Mouse (Mus musculus): ENCODE data around the gene Lyar. TPM values are rescaled to one million over a fixed set of nuclear protein-coding genes. Genes with fewer than 3 reads are reported as not detected.

Gene Lyar
- 1.8 and 2.2 TPM in 2 replicates for polyA plus RNA-seq (2012; rRNA removed)

DNA sequence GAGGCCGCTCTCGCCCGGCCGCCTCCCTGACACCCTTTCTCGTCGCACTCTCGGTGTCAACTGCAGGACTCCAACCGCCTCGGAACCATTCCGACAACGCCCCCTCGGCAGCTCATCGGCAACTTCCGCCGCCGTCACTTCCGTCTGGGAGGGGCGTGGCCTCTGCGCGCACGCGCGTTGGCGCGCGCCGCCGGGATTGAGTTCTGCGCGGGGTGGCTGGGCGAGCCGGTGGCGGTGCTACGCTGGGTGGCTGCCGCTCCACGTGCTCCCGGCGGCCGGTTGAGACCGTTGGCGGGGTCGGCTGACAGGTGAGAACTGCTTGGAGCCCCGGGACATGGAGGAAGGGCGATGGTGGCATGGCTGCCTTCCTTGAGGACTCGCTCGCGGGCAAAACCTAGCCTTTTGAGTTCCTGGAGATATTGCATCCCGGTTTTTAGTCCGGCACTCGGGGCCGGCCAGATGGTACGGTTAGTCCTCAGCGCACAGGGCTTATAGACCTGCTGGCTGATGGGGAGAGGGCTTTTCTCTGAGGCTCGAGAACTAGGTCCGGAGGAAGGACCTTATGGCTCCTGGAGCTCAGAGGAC, at the start of gene Lyar, which contains the start of gene Zbtb49:
Gene Lyar, plus strand, starts transcription at position 143 of the 585 bp plus-strand sequence.
Gene Zbtb49, minus strand, starts transcription at position 130 of the 585 bp plus-strand sequence.

DNA sequence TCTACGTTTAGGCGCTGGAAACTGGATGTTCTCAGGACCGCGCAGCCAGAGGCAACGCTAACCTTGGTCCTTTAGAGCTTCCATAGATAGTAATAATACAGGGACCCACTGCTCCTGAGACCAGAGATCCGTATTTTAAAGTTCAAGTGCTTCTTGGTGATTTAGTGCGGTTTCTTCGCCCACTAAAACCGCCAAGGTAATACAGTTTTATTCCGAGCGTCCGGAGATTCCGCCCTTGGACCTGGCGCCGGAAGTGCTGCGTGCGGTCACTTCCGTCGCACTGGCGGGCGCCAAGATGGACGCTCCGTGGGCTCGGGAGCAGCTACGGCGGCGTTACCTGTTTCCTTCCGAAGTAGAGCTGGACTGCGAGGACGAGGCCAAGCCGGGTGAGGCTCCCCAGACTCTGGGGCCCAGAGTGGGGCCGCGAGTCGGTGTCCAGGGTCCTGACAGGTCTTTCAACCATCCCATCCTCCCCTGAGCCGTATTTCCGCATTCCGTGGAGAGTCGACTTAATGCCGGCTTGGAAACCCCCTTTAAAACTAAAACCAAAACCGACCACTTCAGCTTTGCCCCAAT, 39.9 kb downstream of the Lyar start, which contains the start of gene Tmem128:
Gene Tmem128, plus strand, starts transcription at position 79 of the 576 bp plus-strand sequence.

GRCm38 (mm10) chr5:38275771-38276170, 55.5 kb downstream of the Lyar start, which contains the start of gene Otop1:
TSS of gene Otop1 (plus strand) at chr5:38275972.

Other genes starting within 250 kb of the Lyar start
- 14.7 and 15.3 TPM in 2 replicates for gene Stx18, start 181.7 kb upstream of the Lyar start, polyA plus RNA-seq (2012; rRNA removed)
- gene Nsg1, start 60.6 kb upstream of the Lyar start, polyA plus RNA-seq (2012; rRNA removed): 14.7 and 17.8 TPM in 2 replicates
- gene Zbtb49, start within 50 bp of the Lyar start, polyA plus RNA-seq (2012; rRNA removed): 14.4 and 14.9 TPM in 2 replicates
- 18.1 and 19.7 TPM in 2 replicates for gene Tmem128, start 39.7 kb downstream of the Lyar start, polyA plus RNA-seq (2012; rRNA removed)
- gene Otop1, start 55.5 kb downstream of the Lyar start, polyA plus RNA-seq (2012; rRNA removed): not detected in 2 replicates
- gene Drd5, start 98.9 kb downstream of the Lyar start, polyA plus RNA-seq (2012; rRNA removed): not detected in 2 replicates

Measured in colon, adult 2 months (tissue).